Mouse (Mus musculus) kidney, adult 11 months (tissue): ENCODE results near the gene 1700001O22Rik.

Experiments
- DNase-seq: peaks from one replicate; pipeline ENCODE4 v3.0.0; 2022

Gene 1700001O22Rik

GRCm38 (mm10) chr2:30777266-30777665 lies 26.2 kb downstream of the 1700001O22Rik start:
- DNase-seq: no peak

GRCm38 (mm10) chr2:30775955-30776354 lies 27.5 kb downstream of the 1700001O22Rik start:
- DNase-seq: no peak

- peak; percentile 51 for DNase-seq
Observed at GRCm38 (mm10) chr2:30773313-30774005, 30.0 kb downstream of the 1700001O22Rik start.

- DNase-seq: peak; percentile 71
Observed at GRCm38 (mm10) chr2:30772581-30773312, 30.7 kb downstream of the 1700001O22Rik start.

GRCm38 (mm10) chr2:30771806-30772460 lies 31.5 kb downstream of the 1700001O22Rik start:
- peak; percentile 93 for DNase-seq

- DNase-seq: no peak
Observed at GRCm38 (mm10) chr2:30771368-30771805, 32.1 kb downstream of the 1700001O22Rik start.

GRCm38 (mm10) chr2:30769187-30769586 lies 34.3 kb downstream of the 1700001O22Rik start:
- no peak for DNase-seq

GRCm38 (mm10) chr2:30768529-30768928 lies 34.9 kb downstream of the 1700001O22Rik start:
- no peak for DNase-seq

GRCm38 (mm10) chr2:30767626-30768240 lies 35.7 kb downstream of the 1700001O22Rik start:
- no peak for DNase-seq

- no peak for DNase-seq
Observed at GRCm38 (mm10) chr2:30766446-30766845, 37.0 kb downstream of the 1700001O22Rik start.

GRCm38 (mm10) chr2:30760706-30761105 lies 42.8 kb downstream of the 1700001O22Rik start:
- DNase-seq: peak; percentile 62

GRCm38 (mm10) chr2:30759858-30760547 lies 43.5 kb downstream of the 1700001O22Rik start:
- DNase-seq: peak; percentile 88

GRCm38 (mm10) chr2:30759442-30759841 lies 44.0 kb downstream of the 1700001O22Rik start:
- peak; percentile 43 for DNase-seq

- DNase-seq: no peak
Observed at GRCm38 (mm10) chr2:30759088-30759374, 44.4 kb downstream of the 1700001O22Rik start.

- peak; percentile 96 for DNase-seq
Observed at GRCm38 (mm10) chr2:30758341-30759087, 44.9 kb downstream of the 1700001O22Rik start.

- no peak for DNase-seq
Observed at GRCm38 (mm10) chr2:30756962-30757715, 46.3 kb downstream of the 1700001O22Rik start.

GRCm38 (mm10) chr2:30755985-30756765 lies 47.3 kb downstream of the 1700001O22Rik start:
- no peak for DNase-seq

- DNase-seq: no peak
Observed at GRCm38 (mm10) chr2:30754831-30755230, 48.6 kb downstream of the 1700001O22Rik start.

GRCm38 (mm10) chr2:30753219-30753618 lies 50.2 kb downstream of the 1700001O22Rik start:
- DNase-seq: peak; percentile 65

- DNase-seq: no peak
Observed at GRCm38 (mm10) chr2:30752471-30752870, 51.0 kb downstream of the 1700001O22Rik start.
